In genomic region chr17:51414304-51414703, GRCm38 (mm10) we compare ENCODE assay signal across 13 mouse cellular contexts.
"Had no signal": no experiment of that assay in that cellular context is flagged by ENCODE, and none has a peak within 500 bp of the region (broad histone marks: within the 10 kb centered on the region; RNA-seq: fewer than 3 reads in every experiment).

No protein-coding gene starts in this region.

- H3K36me3 ChIP-seq: limb, embryonic 15.5 days; liver, embryonic 12.5 days; midbrain, embryonic 15.5 days had no signal

- H3K4me3 ChIP-seq: layer of hippocampus, adult 2 months; left cerebral cortex, adult 2 months; limb, embryonic 15.5 days; liver, embryonic 12.5 days; megakaryocyte, embryonic 14.5 days; midbrain, embryonic 15.5 days had no signal

- DNase-seq: kidney, adult 9 months; kidney, postnatal 4 days; lung, embryonic 14.5 days; lung, postnatal 10 days; lung, postnatal 4 days; thymus, adult 18-20 months; thymus, postnatal 14 days had no signal

- H3K27me3 ChIP-seq: limb, embryonic 15.5 days; liver, embryonic 12.5 days; megakaryocyte, embryonic 14.5 days; midbrain, embryonic 15.5 days had no signal
